Mouse (Mus musculus) testis, adult 2 months (tissue): ENCODE measurements around the gene Galnt17.

ENCODE experiments used
- CTCF ChIP-seq: fragments of 200-500 bp; IDR thresholded peaks from 2 replicates; pipeline ENCODE4 v1.5.1; 2012; ENCODE audit warnings: low read depth, mild to moderate bottlenecking, inconsistent platforms, low read length, moderate library complexity; ENCODE audit not compliant: control insufficient read depth, insufficient read depth, insufficient replicate concordance
- POLR2A ChIP-seq: fragments of 200-500 bp; IDR thresholded peaks from 2 replicates; pipeline ENCODE4 v1.6.1; 2012; ENCODE audit warnings: low read depth, mild to moderate bottlenecking, inconsistent platforms, low read length, moderate library complexity; ENCODE audit not compliant: control insufficient read depth

GRCm38 (mm10) chr5:131022396-131022993 lies 285.8 kb downstream of the Galnt17 start:
- TF ChIP-seq CTCF (no peak), POLR2A (no peak)
